Mouse (Mus musculus): ENCODE data around the gene Sccpdh.

DNA sequence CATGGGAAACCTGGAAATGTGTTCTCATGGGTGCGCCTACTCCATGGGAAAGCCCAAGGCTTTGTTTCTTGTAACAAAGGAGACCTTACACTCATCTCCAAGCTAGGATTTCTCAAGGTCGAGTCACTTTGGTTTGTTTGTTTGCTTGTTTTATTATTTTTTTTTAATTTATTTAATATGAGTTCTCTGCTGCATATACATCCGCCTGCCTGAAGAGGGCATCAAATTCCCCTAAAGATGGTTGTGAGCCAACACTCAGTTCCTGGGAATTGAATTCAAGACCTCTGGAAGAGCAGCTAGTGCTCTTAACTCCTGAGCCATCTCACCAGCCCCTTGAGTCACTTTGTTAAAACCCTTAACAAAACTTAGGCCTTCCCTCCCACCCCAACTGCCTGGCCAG, 45.4 kb downstream of the Sccpdh start:
- TF ChIP-seq CTCF (IDR thresholded peaks at IDR 0.05; ENCODE audit: low read depth): no peak
- TF ChIP-seq EP300 (optimal IDR thresholded peaks at IDR 0.05): no peak

Data from stomach, postnatal 0 days (tissue).